Mouse (Mus musculus) midbrain, embryonic 13.5 days (tissue): ENCODE results near the gene Myl9. TPM values are rescaled to one million over a fixed set of nuclear protein-coding genes. Genes with fewer than 3 reads are reported as not detected.

ENCODE experiments used
- ATAC-seq: fragments of 200-750 bp; cut with Nextera tagmentation; 2 replicates; pipeline ENCODE4 v1.8.0; 2017; ENCODE audit warnings: mild to moderate bottlenecking, moderate TSS enrichment, moderate library complexity
- H3K27ac ChIP-seq: fragments of 300-500 bp; sonication (generic); 2 replicates; pipeline ENCODE4 v1.5.1; 2015; ENCODE audit warnings: inconsistent platforms, mild to moderate bottlenecking, moderate library complexity
- H3K27me3 ChIP-seq: fragments of 300-500 bp; sonication (generic); 2 replicates; pipeline ENCODE4 v1.6.1; 2015; ENCODE audit warnings: mild to moderate bottlenecking, inconsistent platforms
- H3K36me3 ChIP-seq: fragments of 300-500 bp; sonication (generic); 2 replicates; pipeline ENCODE4 v1.6.1; 2015; ENCODE audit warnings: mild to moderate bottlenecking, inconsistent platforms
- H3K4me1 ChIP-seq: fragments of 300-500 bp; sonication (generic); replicated peaks from 2 replicates; pipeline ENCODE4 v1.6.1; 2015; ENCODE audit warnings: inconsistent platforms
- H3K4me2 ChIP-seq: fragments of 300-500 bp; sonication (generic); replicated peaks from 2 replicates; pipeline ENCODE4 v1.6.1; 2015; ENCODE audit warnings: moderate library complexity, mild to moderate bottlenecking, inconsistent platforms
- H3K4me3 ChIP-seq: fragments of 300-500 bp; sonication (generic); replicated peaks from 2 replicates; pipeline ENCODE4 v1.5.1; 2015; ENCODE audit warnings: mild to moderate bottlenecking, inconsistent platforms
- H3K9ac ChIP-seq: fragments of 300-500 bp; sonication (generic); replicated peaks from 2 replicates; pipeline ENCODE4 v1.6.1; 2015; ENCODE audit warnings: mild to moderate bottlenecking, inconsistent platforms
- H3K9me3 ChIP-seq: fragments of 300-500 bp; sonication (generic); 2 replicates; pipeline ENCODE4 v1.6.1; 2016; ENCODE audit warnings: mild to moderate bottlenecking, inconsistent platforms
- WGBS: fragments of 180-500 bp; shearing (Covaris S2); methylation state at CpG from one replicate; pipeline ENCODE4 v1.1.7; 2015; 5-methylcytosine and 5-hydroxymethylcytosine counted together
- polyA plus RNA-seq: library from polyadenylated mRNA; unstranded; fragments of >200 nt; fragmentation: Nextera tagmentation; extraction: Ambion mirVana; gene quantifications from 2 replicates; pipeline ENCODE4 v1.2.1, GENCODE M21; 2015

The Myl9 gene
- polyA plus RNA-seq: 33.0 and 37.4 TPM in 2 replicates

DNA sequence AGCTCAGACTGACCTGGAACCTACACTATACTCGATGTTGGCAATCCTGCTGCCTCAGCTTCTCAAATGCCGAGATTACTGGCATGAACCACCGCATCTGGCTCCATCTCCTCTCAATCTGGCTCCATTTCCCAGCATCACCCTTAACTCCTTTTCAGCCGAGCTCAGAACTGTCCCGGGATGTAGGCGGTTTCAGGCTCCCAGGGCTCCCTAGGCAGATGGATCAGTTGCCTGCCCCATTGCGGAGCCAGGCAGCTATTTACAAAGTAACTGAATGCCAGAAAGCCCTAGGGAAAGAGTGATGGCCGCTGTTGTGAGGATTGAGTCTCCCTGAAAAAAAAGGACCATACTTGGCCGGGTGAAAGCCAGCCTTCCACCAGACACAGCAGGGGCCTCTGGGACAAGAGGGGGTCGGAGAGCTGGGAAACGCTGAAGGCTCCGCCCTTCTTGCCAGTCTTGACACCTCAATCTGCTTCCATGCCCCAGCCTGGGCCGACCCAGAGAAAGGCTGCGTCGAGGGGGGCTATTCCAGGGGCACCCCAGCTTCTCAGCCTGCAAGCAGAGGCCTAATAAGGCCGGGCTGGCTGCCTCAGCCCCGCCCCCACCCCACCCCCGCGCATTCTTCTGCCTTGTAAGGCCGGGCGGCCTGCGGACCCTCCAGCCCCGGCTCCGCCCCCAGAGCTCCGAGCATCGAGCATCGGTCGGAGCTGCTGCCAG, at the start of gene Myl9:
TSS of gene Myl9 (plus strand) at position 683 of the 717 bp plus-strand sequence.
- Histone ChIP-seq H3K4me2 (peak within 1 kb of the TSS; percentile 73), H3K4me1 (peaks cover 23% of the 10 kb centered on the region), H3K9me3 (no peaks in the 10 kb centered on the region), H3K9ac (peak within 1 kb of the TSS; percentile 57), H3K4me3 (peak within 1 kb of the TSS; percentile 39), H3K27me3 (peaks cover 14% of the 10 kb centered on the region), H3K36me3 (no peaks in the 10 kb centered on the region), H3K27ac (peak within 1 kb of the TSS; percentile 15; the same call in 1 of the 2 replicates)
- peak; percentile 84 for ATAC-seq
- 2% methylated on average over 28 of the region's 28 CpGs for WGBS

DNA sequence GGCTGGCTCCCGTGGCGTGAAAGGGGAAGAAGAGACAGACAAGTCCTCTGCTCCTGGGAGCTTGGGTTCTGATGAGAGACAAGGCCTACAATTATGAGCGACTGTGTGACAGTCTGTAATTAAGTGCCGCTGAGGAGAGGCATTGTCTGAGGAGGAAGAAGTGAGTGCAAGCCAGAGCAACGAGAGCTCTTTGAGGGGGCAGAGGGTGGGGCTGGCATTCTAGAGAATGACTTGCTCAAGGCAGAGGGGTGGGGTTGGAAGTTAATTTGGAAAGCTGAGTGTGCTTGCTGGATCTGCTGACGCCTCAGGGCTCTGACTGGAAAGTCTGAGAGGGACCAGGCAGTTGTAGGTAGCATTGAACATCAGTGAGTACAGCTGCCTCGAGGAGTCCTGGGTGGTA, 48.9 kb upstream of the Myl9 start:
- H3K27me3 ChIP-seq: no peaks in the 10 kb centered on the region
- no peak overlapping the region for H3K4me3 ChIP-seq
- no peaks in the 10 kb centered on the region for H3K9me3 ChIP-seq
- peaks cover 80% of the 10 kb centered on the region for H3K4me1 ChIP-seq
- H3K27ac ChIP-seq: peak overlapping the region; percentile 64
- ATAC-seq: no peak
- H3K4me2 ChIP-seq: peak overlapping the region; percentile 81
- H3K9ac ChIP-seq: peak overlapping the region; percentile 52
- H3K36me3 ChIP-seq: 0 out of 2 replicates have a peak, but pooled peaks cover 3% of the 10 kb centered on the region
- 36% methylated on average over 7 of the region's 7 CpGs for WGBS

DNA sequence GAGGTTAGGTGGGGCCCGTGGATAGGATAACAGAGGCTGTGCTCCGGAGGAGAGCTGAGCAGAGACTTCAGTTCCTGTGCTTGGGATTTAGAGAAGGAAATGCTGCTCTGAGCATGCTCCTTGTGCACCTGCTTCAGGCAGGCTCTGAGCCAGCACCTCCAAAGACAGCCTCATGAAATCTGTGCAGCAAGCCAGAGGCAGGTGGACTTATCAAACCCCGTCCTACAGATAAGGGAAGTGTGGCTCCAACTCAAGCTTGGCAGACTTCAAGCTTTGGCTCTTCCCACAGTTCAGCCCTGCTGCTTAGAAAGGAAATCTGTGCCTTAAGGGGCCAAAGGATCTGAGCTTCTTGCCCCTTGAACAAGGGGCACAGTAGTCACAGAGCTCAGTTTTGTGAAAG, 48.3 kb upstream of the Myl9 start:
- Histone ChIP-seq H3K4me2 (peak overlapping the region; percentile 81), H3K27me3 (no peaks in the 10 kb centered on the region), H3K4me1 (peaks cover 85% of the 10 kb centered on the region), H3K9ac (peak overlapping the region; percentile 52; the same call in 1 of the 2 replicates), H3K4me3 (no peak overlapping the region), H3K36me3 (0 out of 2 replicates have a peak, but pooled peaks cover 3% of the 10 kb centered on the region), H3K9me3 (no peaks in the 10 kb centered on the region), H3K27ac (peak overlapping the region; percentile 64)
- ATAC-seq: no peak
- 65% methylated on average over 3 of the region's 3 CpGs for WGBS

DNA sequence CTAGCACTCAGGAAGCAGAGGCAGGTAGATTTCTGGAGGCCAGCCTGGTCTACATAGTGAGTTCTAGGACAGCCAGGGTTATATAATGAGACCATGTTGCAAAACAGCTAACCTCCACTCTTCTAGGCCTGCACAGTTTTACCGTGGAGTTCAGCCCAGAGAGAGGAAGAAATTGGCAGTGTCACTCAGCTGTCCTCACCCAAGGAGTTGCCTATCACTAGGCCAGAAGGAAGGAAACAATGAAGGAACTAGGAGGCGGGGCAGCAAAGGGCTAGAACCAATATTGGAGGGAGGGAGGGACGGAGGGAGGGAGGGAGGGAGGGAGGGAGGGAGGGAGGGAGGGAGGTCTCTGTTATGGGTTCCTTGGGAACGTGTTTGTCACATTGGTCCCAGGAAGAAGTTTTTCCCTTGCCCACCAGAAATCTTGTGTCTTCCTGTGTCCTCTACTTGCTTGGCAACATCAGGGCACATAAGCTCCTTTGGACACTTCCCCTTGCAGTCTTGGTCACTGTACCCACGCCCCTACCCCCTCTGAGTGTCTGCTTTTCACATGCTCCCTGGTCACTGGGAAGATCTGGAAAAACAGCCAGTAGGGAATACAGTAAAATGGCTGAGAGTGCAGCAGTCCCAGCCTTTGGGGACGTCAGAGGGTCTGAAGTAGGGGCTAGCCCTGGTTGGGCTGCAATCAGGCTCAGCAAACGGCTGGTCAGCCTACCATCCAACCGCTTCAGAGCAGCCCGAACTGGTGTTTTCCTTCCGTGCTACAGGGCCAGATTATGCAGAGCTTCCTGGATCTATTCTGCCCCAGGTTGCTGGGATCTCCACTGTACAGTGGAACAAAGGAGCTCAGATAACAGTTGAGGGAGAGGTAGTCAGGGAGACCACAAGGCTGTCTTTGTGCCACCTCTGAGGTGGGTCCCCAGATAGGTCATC, 45.4 kb upstream of the Myl9 start:
- H3K9ac ChIP-seq: no peak overlapping the region

DNA sequence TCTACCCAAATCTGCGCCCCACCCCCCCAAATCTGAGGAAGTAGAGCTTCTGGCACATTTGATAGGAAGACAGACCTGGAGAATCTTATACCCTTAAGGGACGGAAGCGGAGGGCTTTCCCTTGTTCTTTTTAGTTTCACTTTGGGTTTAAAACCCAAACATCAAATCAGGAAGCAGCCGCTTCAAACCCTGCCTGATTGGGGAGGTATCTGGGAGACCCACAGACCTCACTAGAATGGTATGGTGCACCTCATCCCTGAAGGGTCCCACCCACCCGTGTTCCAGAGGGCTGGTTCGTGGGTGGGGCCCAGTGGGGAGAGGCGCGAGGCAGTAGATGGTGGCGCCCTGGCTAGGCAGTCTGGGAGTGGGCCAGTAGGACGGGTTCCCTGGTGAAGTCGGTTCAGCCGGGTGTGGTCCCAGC, 44.7 kb upstream of the Myl9 start:
- ATAC-seq: no peak
- peaks cover 80% of the 10 kb centered on the region for H3K4me1 ChIP-seq
- H3K36me3 ChIP-seq: 0 out of 2 replicates have a peak, but pooled peaks cover 3% of the 10 kb centered on the region
- H3K27ac ChIP-seq: no peak overlapping the region; the same call in none of the 2 replicates
- 87% methylated on average over 12 of the region's 12 CpGs for WGBS
- no peaks in the 10 kb centered on the region for H3K9me3 ChIP-seq
- H3K4me2 ChIP-seq: no peak overlapping the region
- H3K4me3 ChIP-seq: no peak overlapping the region
- no peak overlapping the region for H3K9ac ChIP-seq
- no peaks in the 10 kb centered on the region for H3K27me3 ChIP-seq

More for the DNA sequence above, 45.4 kb upstream of the Myl9 start:
- Histone ChIP-seq H3K36me3 (0 out of 2 replicates have a peak, but pooled peaks cover 3% of the 10 kb centered on the region), H3K4me1 (peaks cover 81% of the 10 kb centered on the region), H3K27ac (no peak overlapping the region; the same call in none of the 2 replicates), H3K27me3 (no peaks in the 10 kb centered on the region), H3K9me3 (no peaks in the 10 kb centered on the region), H3K4me2 (no peak overlapping the region), H3K4me3 (no peak overlapping the region)
- ATAC-seq: no peak
- 63% methylated on average over 9 of the region's 10 CpGs for WGBS

DNA sequence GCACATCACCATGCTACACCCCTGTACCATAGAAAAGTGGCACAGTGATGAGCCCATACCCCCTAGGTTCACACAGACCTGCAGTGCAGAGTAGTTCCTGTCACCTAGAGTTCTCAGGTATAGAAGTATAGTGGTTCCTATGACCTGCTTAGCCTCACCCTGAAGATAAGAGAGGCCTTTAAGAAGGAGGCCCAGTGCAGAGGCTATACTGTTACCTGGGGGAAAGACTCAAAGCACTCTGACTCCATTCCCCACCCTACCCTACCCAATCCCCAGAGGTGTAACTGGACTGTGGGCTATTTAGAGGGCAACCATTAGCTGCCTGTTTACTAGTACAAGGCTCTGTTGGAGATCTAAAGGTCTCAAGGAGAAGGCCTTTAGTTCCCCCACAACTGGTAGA, 43.6 kb upstream of the Myl9 start:
- ATAC-seq: no peak
- Histone ChIP-seq H3K27ac (no peak overlapping the region), H3K27me3 (no peaks in the 10 kb centered on the region), H3K4me3 (no peak overlapping the region), H3K4me1 (peaks cover 80% of the 10 kb centered on the region), H3K9ac (no peak overlapping the region), H3K9me3 (no peaks in the 10 kb centered on the region), H3K36me3 (peaks cover 8% of the 10 kb centered on the region; the same call in 1 of the 2 replicates), H3K4me2 (no peak overlapping the region)

DNA sequence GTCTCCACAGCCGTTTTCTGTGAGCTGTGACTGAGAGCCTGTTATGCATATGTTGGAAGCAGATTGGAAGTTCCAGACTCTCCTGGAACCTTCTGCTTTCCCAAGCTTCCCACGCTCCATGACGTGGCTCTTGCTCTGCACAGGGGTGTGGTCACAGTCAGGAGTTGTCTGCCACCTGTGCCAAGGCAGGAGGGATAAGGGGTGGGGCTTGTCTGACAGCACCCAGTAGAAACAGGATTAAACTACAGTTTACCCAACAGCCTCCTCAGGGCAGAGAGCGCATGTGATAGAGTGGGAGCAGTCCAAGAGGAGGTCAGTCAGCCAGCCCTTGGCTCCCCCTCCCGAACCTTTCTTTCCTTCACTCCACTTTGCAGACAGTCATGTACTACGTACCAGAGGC, 43.1 kb upstream of the Myl9 start:
- H3K27me3 ChIP-seq: no peaks in the 10 kb centered on the region
- H3K36me3 ChIP-seq: peaks cover 8% of the 10 kb centered on the region; the same call in 1 of the 2 replicates
- H3K27ac ChIP-seq: no peak overlapping the region
- WGBS: 76% methylated on average over 6 of the region's 6 CpGs
- H3K9ac ChIP-seq: no peak overlapping the region
- ATAC-seq: no peak
- H3K9me3 ChIP-seq: no peaks in the 10 kb centered on the region
- no peak overlapping the region for H3K4me2 ChIP-seq
- H3K4me3 ChIP-seq: no peak overlapping the region
- H3K4me1 ChIP-seq: peaks cover 80% of the 10 kb centered on the region

DNA sequence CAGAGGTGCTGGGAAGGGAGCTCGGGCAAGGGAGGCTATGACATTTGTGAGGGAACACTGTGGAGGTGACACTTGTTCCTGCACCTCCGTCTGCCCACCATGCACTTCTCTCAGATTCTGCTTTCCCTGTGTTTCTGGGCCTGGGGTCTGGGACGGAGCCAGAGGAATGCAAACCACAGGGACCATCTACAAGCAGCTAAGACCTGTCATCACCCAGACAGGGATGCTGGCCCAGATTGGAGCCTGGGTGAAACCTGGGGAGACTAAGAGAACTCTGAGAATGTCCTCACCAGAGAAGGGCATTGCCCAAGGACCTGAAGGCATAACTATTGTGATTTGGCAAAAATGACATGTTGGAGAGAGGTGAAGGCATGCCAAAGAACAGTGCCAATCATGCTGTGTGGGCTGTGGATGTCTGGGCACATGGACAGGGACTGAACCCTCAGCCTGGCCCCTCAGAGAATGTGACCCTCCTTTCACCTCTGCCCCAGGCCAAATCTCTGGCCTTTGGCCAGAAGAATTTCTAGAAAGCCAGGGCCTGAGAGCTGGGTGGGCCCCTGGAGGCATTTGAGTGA, 39.4 kb upstream of the Myl9 start:
- ATAC-seq: no peak
- H3K9me3 ChIP-seq: no peaks in the 10 kb centered on the region
- H3K4me3 ChIP-seq: no peak overlapping the region
- no peak overlapping the region for H3K4me2 ChIP-seq
- H3K27ac ChIP-seq: no peak overlapping the region
- peaks cover 16% of the 10 kb centered on the region; the same call in 1 of the 2 replicates for H3K36me3 ChIP-seq
- no peak overlapping the region for H3K9ac ChIP-seq
- H3K27me3 ChIP-seq: no peaks in the 10 kb centered on the region
- 85% methylated on average over 3 of the region's 3 CpGs for WGBS
- peaks cover 63% of the 10 kb centered on the region for H3K4me1 ChIP-seq

DNA sequence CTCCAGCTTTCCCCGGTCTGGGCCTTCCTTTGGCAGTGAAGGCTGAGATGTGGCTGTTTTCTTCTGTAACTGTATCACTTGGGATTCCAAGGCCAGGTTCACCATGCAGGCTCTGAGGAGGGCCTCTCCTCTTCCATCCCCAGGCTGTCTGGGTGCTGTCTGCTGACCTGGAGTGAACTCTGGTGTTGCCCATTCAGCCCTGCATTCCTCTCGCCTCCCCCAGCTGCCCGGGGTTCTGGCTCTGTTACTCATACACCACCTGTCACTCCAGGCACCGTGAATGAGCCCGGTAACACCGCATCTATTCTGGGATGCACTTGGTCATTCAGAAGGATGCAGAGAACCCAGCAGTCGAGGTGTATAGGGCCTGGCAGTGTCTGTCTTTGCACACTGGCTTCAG, 38.4 kb upstream of the Myl9 start:
- H3K4me3 ChIP-seq: no peak overlapping the region
- no peak overlapping the region for H3K4me2 ChIP-seq
- H3K9ac ChIP-seq: no peak overlapping the region
- 61% methylated on average over 7 of the region's 7 CpGs for WGBS
- H3K36me3 ChIP-seq: peaks cover 14% of the 10 kb centered on the region; the same call in 1 of the 2 replicates
- no peaks in the 10 kb centered on the region for H3K27me3 ChIP-seq
- H3K27ac ChIP-seq: no peak overlapping the region
- no peak for ATAC-seq
- H3K4me1 ChIP-seq: peaks cover 65% of the 10 kb centered on the region
- H3K9me3 ChIP-seq: no peaks in the 10 kb centered on the region

DNA sequence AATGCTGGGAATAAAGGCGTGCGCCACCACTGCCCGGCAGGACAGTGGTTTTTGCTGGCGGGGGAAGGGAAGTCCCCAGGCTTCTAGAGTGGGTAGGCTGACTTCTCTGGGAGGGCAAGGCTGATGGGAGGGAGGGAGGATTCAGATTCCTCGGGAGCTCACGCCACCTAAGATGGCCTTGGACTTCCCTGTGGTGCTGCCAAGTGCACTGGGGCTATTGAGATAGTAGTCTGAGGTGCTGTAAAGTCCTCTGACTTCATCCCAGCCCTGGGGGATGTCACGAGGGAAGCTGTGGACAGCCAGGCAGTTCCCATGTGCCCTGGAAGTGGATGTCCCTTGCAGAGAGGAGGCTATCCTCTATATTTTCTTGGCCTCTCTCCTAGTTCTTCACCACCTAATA, 37.2 kb upstream of the Myl9 start:
- H3K27me3 ChIP-seq: no peaks in the 10 kb centered on the region
- ATAC-seq: no peak
- H3K4me3 ChIP-seq: no peak overlapping the region
- H3K9me3 ChIP-seq: no peaks in the 10 kb centered on the region
- no peak overlapping the region for H3K4me2 ChIP-seq
- no peak overlapping the region for H3K9ac ChIP-seq
- 80% methylated on average over 7 of the region's 7 CpGs for WGBS
- peaks cover 14% of the 10 kb centered on the region; the same call in 1 of the 2 replicates for H3K36me3 ChIP-seq
- H3K4me1 ChIP-seq: peaks cover 67% of the 10 kb centered on the region
- H3K27ac ChIP-seq: no peak overlapping the region

DNA sequence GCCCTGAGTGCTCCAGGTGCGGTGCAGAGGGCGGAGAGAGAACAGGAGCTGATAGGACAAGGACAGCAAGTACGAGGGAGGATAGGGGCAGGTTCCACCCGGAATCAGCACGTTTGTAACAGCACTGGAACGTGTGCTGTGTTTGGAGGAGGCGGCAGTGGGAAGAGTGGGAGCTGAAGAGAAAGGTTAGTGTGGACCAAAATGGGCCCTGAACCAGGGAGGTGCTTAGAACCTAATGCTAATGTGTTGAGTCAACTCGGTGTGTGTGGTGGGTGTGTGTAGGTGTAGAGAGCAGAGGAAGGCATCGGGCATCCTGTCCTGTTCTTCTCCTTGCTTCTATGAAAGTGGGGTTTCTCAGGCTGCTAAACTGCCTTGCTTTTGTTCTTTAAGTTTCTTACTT, 34.0 kb upstream of the Myl9 start:
- no peak for ATAC-seq
- no peaks in the 10 kb centered on the region for H3K27me3 ChIP-seq
- WGBS: 85% methylated on average over 9 of the region's 9 CpGs
- no peak overlapping the region for H3K27ac ChIP-seq
- no peaks in the 10 kb centered on the region for H3K9me3 ChIP-seq
- H3K4me2 ChIP-seq: no peak overlapping the region
- no peak overlapping the region for H3K4me3 ChIP-seq
- H3K4me1 ChIP-seq: peaks cover 45% of the 10 kb centered on the region
- peaks cover 22% of the 10 kb centered on the region for H3K36me3 ChIP-seq
- no peak overlapping the region for H3K9ac ChIP-seq
